Mouse (Mus musculus) erythroblast, adult 5-6 weeks (primary cell): ENCODE results near the gene Dazap1. TPM values are rescaled to one million over a fixed set of nuclear protein-coding genes. Genes with fewer than 3 reads are reported as not detected.

Source experiments
- ATAC-seq: replicated peaks from 2 replicates; pipeline ENCODE4 v1.8.0; 2016; ENCODE audit warnings: moderate number of reproducible peaks, mild to moderate bottlenecking, moderate TSS enrichment, inconsistent platforms; ENCODE audit not compliant: poor library complexity, low FRiP score, severe bottlenecking
- total RNA-seq, 2 experiments: library from RNA; stranded (forward) in 1 of 2; stranded (reverse) in 1 of 2; fragments of 150-400 nt in 1 of 2; fragments of 200-764, 138-1000 nt in 1 of 2; gene quantifications; 2 replicates each; pipeline versions ENCODE4 v1.2.3 to v1.2.4; 2015 to 2017; ENCODE audit warnings: low replicate concordance in 2 of 2

Gene Dazap1
- total RNA-seq, 2 experiments from 2014 or later, result 13.8 to 29.8 TPM

GRCm38 (mm10) chr10:80248437-80248836, 12.8 kb upstream of the Dazap1 start:
- 0 out of 2 replicates have a peak, but pooled peaks have one; percentile 2 for ATAC-seq

- peak; percentile 82 for ATAC-seq
Measured at GRCm38 (mm10) chr10:80248971-80249640, 12.2 kb upstream of the Dazap1 start, which contains the start of gene Ndufs7. Gene Ndufs7 (plus strand): TSS chr10:80249121.

- ATAC-seq, result no peak
Measured at GRCm38 (mm10) chr10:80250059-80250458, 11.2 kb upstream of the Dazap1 start.

GRCm38 (mm10) chr10:80250573-80250972, 10.7 kb upstream of the Dazap1 start:
- no peak for ATAC-seq

GRCm38 (mm10) chr10:80252011-80252410, 9.3 kb upstream of the Dazap1 start:
- ATAC-seq, result no peak

- no peak for ATAC-seq
Measured at GRCm38 (mm10) chr10:80252493-80253274, 8.6 kb upstream of the Dazap1 start.

- no peak for ATAC-seq
Measured at GRCm38 (mm10) chr10:80253551-80253950, 7.7 kb upstream of the Dazap1 start.

GRCm38 (mm10) chr10:80254331-80255297, 6.7 kb upstream of the Dazap1 start:
- ATAC-seq, result no peak

GRCm38 (mm10) chr10:80255881-80256535, 5.3 kb upstream of the Dazap1 start:
- ATAC-seq, result no peak

GRCm38 (mm10) chr10:80257936-80258335, 3.4 kb upstream of the Dazap1 start:
- ATAC-seq, result no peak

GRCm38 (mm10) chr10:80258752-80259462, 2.4 kb upstream of the Dazap1 start:
- ATAC-seq, result no peak

- ATAC-seq, result no peak
Measured at GRCm38 (mm10) chr10:80259463-80259805, 1.9 kb upstream of the Dazap1 start.

- no peak for ATAC-seq
Measured at GRCm38 (mm10) chr10:80259861-80260641, 1.2 kb upstream of the Dazap1 start.

- ATAC-seq, result peak; percentile 53
Measured at GRCm38 (mm10) chr10:80261585-80261968, 291 bp downstream of the Dazap1 start.

GRCm38 (mm10) chr10:80262169-80262568, 883 bp downstream of the Dazap1 start:
- no peak for ATAC-seq

- no peak for ATAC-seq
Measured at GRCm38 (mm10) chr10:80262776-80263365, 1.6 kb downstream of the Dazap1 start.

GRCm38 (mm10) chr10:80264341-80265148, 3.3 kb downstream of the Dazap1 start:
- peak; percentile 74 for ATAC-seq
